Mouse (Mus musculus) spleen, adult 2 months (tissue): ENCODE measurements around the gene Ints7. TPM values are rescaled to one million over a fixed set of nuclear protein-coding genes. Genes with fewer than 3 reads are reported as not detected.

ENCODE experiments used
- DNase-seq, 2 experiments: peaks; one replicate each; pipeline versions ENCODE4 v3.0.0 to v3.0.0-alpha.2; 2012 to 2021; ENCODE audit warnings: low spot score in 2 of 2, low read depth in 1 of 2
- H3K27ac ChIP-seq: fragments of 200-500 bp; 2 replicates; pipeline ENCODE4 v1.5.1; 2012; ENCODE audit warnings: low read length, inconsistent platforms; ENCODE audit not compliant: insufficient read depth
- H3K27me3 ChIP-seq: fragments of 200-500 bp; 2 replicates; pipeline ENCODE4 v1.6.1; 2012; ENCODE audit warnings: mild to moderate bottlenecking, moderate library complexity, low read length, inconsistent platforms; ENCODE audit not compliant: control insufficient read depth, insufficient read depth
- H3K36me3 ChIP-seq: fragments of 200-500 bp; 2 replicates; pipeline ENCODE4 v1.6.1; 2012; ENCODE audit warnings: mild to moderate bottlenecking, low read length, inconsistent platforms; ENCODE audit not compliant: control insufficient read depth, insufficient read depth
- H3K4me1 ChIP-seq: fragments of 200-500 bp; 2 replicates; pipeline ENCODE4 v1.6.1; 2011; ENCODE audit warnings: inconsistent platforms; ENCODE audit not compliant: control insufficient read depth, insufficient read depth, insufficient read length
- H3K4me3 ChIP-seq: fragments of 200-500 bp; 2 replicates; pipeline ENCODE4 v1.5.1; 2011; ENCODE audit warnings: mild to moderate bottlenecking, inconsistent platforms; ENCODE audit not compliant: insufficient read depth, insufficient read length; ENCODE audit errors: extremely low read depth
- CTCF ChIP-seq: fragments of 200-500 bp; IDR thresholded peaks from 2 replicates; pipeline ENCODE4 v1.5.1; 2011; ENCODE audit warnings: mild to moderate bottlenecking, inconsistent platforms; ENCODE audit not compliant: insufficient read depth, insufficient read length, insufficient replicate concordance; ENCODE audit errors: extremely low read depth
- POLR2A ChIP-seq: fragments of 200-500 bp; IDR thresholded peaks from 2 replicates; pipeline ENCODE4 v1.6.1; 2011; ENCODE audit warnings: low read depth, low read length, inconsistent platforms
- WGBS: fragments of 180-500 bp; shearing (Covaris S2); methylation state at CpG from one replicate; pipeline ENCODE4 v1.1.7; 2018; 5-methylcytosine and 5-hydroxymethylcytosine counted together
- polyA plus RNA-seq: library from polyadenylated mRNA; depleted of rRNA; stranded (reverse); fragments of >200 nt; gene quantifications from 2 replicates; pipeline ENCODE4 v1.2.3, GENCODE M21; 2012

Gene Ints7
- polyA plus RNA-seq, 1 experiment, result 23.8 TPM

DNA sequence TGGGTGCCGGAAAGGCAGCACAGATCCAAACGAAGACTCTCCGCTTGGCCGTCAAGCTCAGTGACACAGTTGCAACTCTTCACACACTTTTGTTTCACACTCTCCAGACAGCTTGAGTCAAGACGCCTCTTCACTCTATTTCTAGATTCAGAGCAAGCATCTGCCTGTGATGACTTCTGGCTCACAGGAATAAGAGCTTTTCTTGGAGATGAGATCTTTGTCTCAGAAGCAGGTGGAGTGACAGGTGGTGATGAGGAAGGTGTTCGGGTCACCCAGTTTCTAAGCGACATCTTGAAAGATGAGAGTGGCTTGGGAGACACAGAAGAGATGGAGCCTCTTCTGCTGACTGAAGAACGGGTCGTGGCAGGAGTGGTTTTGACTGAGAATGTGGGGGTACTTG lies 34.4 kb upstream of the Ints7 start:
- H3K27me3 ChIP-seq, result no peaks in the 10 kb centered on the region
- H3K27ac ChIP-seq, result no peak overlapping the region
- no peak for TF ChIP-seq CTCF
- no peak for TF ChIP-seq POLR2A
- H3K4me1 ChIP-seq, result no peaks in the 10 kb centered on the region
- WGBS, result 90% methylated on average over 9 of the region's 9 CpGs
- H3K4me3 ChIP-seq, result no peak overlapping the region
- H3K36me3 ChIP-seq, result no peaks in the 10 kb centered on the region; the same call in 1 of the 2 replicates
- DNase-seq, result no peak

DNA sequence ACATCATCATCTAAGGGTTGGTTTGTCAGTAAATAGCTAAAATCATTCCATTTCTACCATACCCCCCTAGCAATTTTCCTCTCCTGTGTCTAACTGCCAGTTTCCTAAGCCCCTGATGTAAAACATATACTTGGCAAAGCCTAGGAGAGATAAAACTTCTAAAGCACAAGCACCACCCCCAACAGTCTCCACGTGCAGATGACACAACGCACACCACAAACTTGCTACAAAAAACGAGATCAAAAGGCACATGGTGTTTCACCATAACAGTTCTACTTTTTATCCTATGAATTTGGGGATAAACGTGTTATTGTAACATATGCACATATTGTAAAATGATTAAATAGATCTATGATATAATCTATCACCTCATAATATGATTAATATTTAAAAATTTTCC lies 33.8 kb upstream of the Ints7 start:
- no peak overlapping the region for H3K27ac ChIP-seq
- no peak overlapping the region for H3K4me3 ChIP-seq
- no peak for DNase-seq
- WGBS, result 55% methylated on average over 4 of the region's 4 CpGs
- no peaks in the 10 kb centered on the region; the same call in 1 of the 2 replicates for H3K36me3 ChIP-seq
- no peak for TF ChIP-seq POLR2A
- no peak for TF ChIP-seq CTCF
- no peaks in the 10 kb centered on the region for H3K4me1 ChIP-seq
- H3K27me3 ChIP-seq, result no peaks in the 10 kb centered on the region

DNA sequence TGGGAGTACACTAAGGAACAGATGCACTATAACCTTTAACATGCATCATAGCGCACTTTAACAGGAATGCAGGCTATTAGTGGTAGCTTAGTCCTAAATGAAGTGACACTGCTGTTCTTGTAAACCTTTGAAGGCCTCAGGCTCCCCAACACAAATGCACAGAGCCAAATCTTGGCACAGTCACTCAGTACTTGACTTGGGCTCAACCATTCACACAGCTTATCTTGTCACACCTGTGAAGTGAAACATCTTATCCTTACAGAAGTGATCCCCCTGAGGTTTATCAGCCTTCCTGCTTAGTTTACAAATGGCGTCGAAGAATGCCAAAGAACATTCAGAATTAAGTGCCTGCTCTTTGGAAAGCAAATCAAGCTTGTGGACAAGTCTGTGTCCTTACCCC lies 31.7 kb upstream of the Ints7 start:
- WGBS, result 92% methylated on average over 3 of the region's 3 CpGs
- no peak overlapping the region for H3K4me3 ChIP-seq
- no peak overlapping the region for H3K27ac ChIP-seq
- no peaks in the 10 kb centered on the region; the same call in 1 of the 2 replicates for H3K36me3 ChIP-seq
- no peaks in the 10 kb centered on the region for H3K27me3 ChIP-seq
- no peak for DNase-seq
- no peak for TF ChIP-seq CTCF
- TF ChIP-seq POLR2A, result no peak
- H3K4me1 ChIP-seq, result no peaks in the 10 kb centered on the region

DNA sequence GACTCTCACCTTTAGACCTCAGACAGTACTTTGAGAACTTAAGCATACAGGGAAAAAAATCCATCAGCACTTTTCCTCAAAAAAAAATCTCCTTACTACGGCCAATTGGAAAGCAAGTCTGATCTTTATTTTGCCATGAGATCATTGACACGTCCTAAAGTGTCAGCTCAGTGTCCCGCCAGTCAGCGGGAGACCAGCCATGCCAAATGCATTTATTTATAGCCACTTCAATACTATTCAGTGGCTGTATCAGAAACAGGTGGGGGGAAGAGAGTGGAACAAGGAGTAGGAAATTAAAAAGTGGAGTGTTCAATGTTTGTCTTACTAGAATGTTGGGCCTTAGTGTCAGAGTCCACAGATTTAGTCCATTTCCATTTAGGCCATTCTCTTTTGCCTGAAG lies 24.6 kb upstream of the Ints7 start:
- no peaks in the 10 kb centered on the region for H3K36me3 ChIP-seq
- DNase-seq, result no peak
- TF ChIP-seq CTCF, result no peak
- no peak for TF ChIP-seq POLR2A
- WGBS, result 89% methylated on average over 4 of the region's 4 CpGs
- no peak overlapping the region for H3K4me3 ChIP-seq
- H3K27ac ChIP-seq, result no peak overlapping the region
- no peaks in the 10 kb centered on the region for H3K27me3 ChIP-seq
- H3K4me1 ChIP-seq, result no peaks in the 10 kb centered on the region

DNA sequence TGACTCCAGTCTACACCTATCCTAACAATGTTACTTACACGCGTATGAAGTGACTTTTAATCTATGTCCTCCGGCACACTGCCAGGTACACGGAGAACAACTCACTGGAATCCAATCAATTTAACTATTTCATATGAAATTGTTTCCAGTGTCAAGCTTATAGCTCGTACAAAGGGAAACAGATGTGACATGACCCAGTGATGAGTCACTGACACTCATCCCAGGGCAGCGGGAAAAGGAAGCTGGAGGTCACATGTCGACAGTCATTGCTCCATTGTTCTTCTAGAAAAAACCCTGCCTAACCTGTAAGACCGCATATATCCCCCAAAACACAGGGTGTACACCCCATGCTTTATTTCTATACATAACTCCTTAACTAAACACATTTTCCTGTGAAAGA lies 18.3 kb upstream of the Ints7 start:
- no peak overlapping the region for H3K4me3 ChIP-seq
- no peaks in the 10 kb centered on the region for H3K4me1 ChIP-seq
- H3K36me3 ChIP-seq, result no peaks in the 10 kb centered on the region
- no peak for DNase-seq
- WGBS, result 88% methylated on average over 8 of the region's 8 CpGs
- H3K27me3 ChIP-seq, result no peaks in the 10 kb centered on the region
- TF ChIP-seq POLR2A (no peak), CTCF (no peak)
- no peak overlapping the region for H3K27ac ChIP-seq

DNA sequence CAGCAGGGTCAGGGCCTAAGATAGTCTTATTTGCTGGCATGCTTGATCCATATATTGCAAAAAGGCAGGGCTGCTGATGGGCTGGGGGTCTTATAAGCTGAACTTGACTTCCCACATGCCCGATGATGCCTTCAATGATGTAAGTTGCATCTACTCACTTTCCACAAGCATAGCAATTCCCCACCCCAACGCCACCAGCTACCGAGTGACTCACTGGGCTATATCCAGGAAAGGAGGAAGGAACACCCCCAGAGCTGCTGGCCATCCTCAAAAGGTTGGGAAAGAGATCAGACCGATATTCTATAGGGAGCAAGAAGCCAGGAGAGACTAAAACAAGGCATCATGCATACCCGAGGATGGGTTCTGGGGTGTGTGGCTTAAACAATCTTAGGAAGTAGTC lies 15.7 kb upstream of the Ints7 start:
- H3K4me3 ChIP-seq, result no peak overlapping the region
- TF ChIP-seq POLR2A, result no peak
- TF ChIP-seq CTCF, result no peak
- 88% methylated on average over 5 of the region's 5 CpGs for WGBS
- DNase-seq, result no peak
- H3K36me3 ChIP-seq, result no peaks in the 10 kb centered on the region
- no peaks in the 10 kb centered on the region for H3K27me3 ChIP-seq
- H3K4me1 ChIP-seq, result no peaks in the 10 kb centered on the region
- no peak overlapping the region for H3K27ac ChIP-seq

DNA sequence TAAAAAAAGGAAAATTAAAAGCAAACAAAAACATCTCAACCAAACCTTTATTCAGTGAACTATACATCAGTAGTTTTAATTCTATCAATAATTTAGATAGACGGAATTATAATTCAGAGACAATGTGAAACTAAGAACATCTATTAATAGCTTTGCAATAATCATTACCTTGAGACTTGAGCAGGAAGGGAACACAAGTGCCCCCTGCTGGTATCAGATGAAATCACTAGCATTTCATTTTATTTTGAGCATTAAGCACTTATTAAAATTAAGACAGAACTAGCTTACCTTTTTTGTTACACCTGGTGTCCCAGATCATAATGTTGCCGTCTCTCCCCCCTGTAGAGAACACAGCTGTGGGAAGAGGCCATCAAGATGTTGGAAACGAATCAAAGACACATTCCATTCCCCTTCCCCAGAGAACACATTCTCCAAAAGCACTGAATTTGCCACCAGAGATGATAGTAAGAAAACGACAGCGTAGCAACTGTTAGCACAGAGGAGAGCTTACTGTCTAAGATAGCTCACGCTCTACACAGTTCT lies 12.5 kb upstream of the Ints7 start:
- TF ChIP-seq CTCF (no peak), POLR2A (no peak)
- H3K27ac ChIP-seq, result no peak overlapping the region
- no peaks in the 10 kb centered on the region for H3K4me1 ChIP-seq
- 72% methylated on average over 6 of the region's 6 CpGs for WGBS
- DNase-seq, result peak; percentile 26 to 37
- no peaks in the 10 kb centered on the region for H3K27me3 ChIP-seq
- no peaks in the 10 kb centered on the region for H3K36me3 ChIP-seq
- H3K4me3 ChIP-seq, result no peak overlapping the region

DNA sequence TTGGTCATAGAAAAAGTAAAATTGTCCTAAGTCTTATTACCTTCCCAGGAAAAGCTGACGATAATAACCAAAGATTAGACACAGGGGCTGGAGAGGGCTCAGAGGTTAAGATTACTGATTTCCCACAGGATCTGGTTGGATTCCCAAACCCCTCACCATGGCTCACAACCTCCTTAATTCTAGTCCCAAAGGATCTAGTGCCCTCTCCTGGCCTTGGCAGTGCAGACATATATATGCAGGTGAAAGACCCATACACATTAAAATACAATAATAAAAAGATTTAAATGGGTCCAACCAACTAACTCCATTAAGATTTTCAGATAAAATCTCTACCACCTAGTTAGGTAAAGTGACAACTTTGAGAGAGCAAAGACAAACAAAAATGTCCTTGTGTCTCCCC lies 7.6 kb upstream of the Ints7 start:
- WGBS, result 91% methylated on average over 1 of the region's 1 CpGs
- no peaks in the 10 kb centered on the region for H3K36me3 ChIP-seq
- DNase-seq, result no peak

More for the DNA sequence above, 7.6 kb upstream of the Ints7 start:
- Histone ChIP-seq H3K27me3 (no peaks in the 10 kb centered on the region), H3K4me1 (no peaks in the 10 kb centered on the region), H3K4me3 (no peak overlapping the region), H3K27ac (no peak overlapping the region)
- no peak for TF ChIP-seq CTCF
- no peak for TF ChIP-seq POLR2A
